Mouse (Mus musculus) heart, embryonic 16.5 days (tissue): ENCODE measurements around the gene Cops6. TPM values are rescaled to one million over a fixed set of nuclear protein-coding genes. Genes with fewer than 3 reads are reported as not detected.

ENCODE experiments used
- ATAC-seq: fragments of 200-750 bp; cut with Nextera tagmentation; replicated peaks from 2 replicates; pipeline ENCODE4 v1.8.0; 2017; ENCODE audit warnings: moderate number of reproducible peaks; ENCODE audit not compliant: insufficient read depth, low FRiP score; ENCODE audit errors: extremely low read depth
- H3K27ac ChIP-seq: fragments of 300-500 bp; sonication (generic); 2 replicates; pipeline ENCODE4 v1.5.1; 2014; ENCODE audit warnings: mild to moderate bottlenecking, low read length, control low read depth, moderate library complexity
- H3K27me3 ChIP-seq: fragments of 300-500 bp; sonication (generic); 2 replicates; pipeline ENCODE4 v1.6.1; 2014; ENCODE audit warnings: low read length, mixed read lengths; ENCODE audit not compliant: control insufficient read depth, insufficient read depth
- H3K36me3 ChIP-seq: fragments of 300-500 bp; sonication (generic); 2 replicates; pipeline ENCODE4 v1.6.1; 2014; ENCODE audit not compliant: control insufficient read depth, insufficient read depth
- H3K4me1 ChIP-seq: fragments of 300-500 bp; sonication (generic); 2 replicates; pipeline ENCODE4 v1.6.1; 2014; ENCODE audit warnings: low read length, mixed read lengths; ENCODE audit not compliant: control insufficient read depth, insufficient read depth
- H3K4me2 ChIP-seq: fragments of 300-500 bp; sonication (generic); 2 replicates; pipeline ENCODE4 v1.6.1; 2014; ENCODE audit warnings: low read depth, mild to moderate bottlenecking, control low read depth, low read length
- H3K4me3 ChIP-seq: fragments of 300-500 bp; sonication (generic); 2 replicates; pipeline ENCODE4 v1.5.1; 2014; ENCODE audit warnings: mild to moderate bottlenecking, control low read depth, low read length
- H3K9ac ChIP-seq: fragments of 300-500 bp; sonication (generic); 2 replicates; pipeline ENCODE4 v1.6.1; 2014; ENCODE audit warnings: low read length, control low read depth
- H3K9me3 ChIP-seq: fragments of 300-500 bp; sonication (generic); replicated peaks from 2 replicates; pipeline ENCODE4 v1.6.1; 2016; ENCODE audit warnings: low read length; ENCODE audit not compliant: control insufficient read depth
- WGBS: fragments of 180-500 bp; shearing (Covaris S2); extraction: QIAGEN DNeasy Blood & Tissue Kit; methylation state at CpG from one replicate; pipeline ENCODE4 v1.1.7; 2014; 5-methylcytosine and 5-hydroxymethylcytosine counted together
- polyA plus RNA-seq: library from polyadenylated mRNA; unstranded; fragments of >200 nt; fragmentation: Nextera tagmentation; extraction: Ambion mirVana; gene quantifications from 2 replicates; pipeline ENCODE4 v1.2.1, GENCODE M21; 2015

The Cops6 gene
- polyA plus RNA-seq, 1 experiment from 2014 or later = 280 TPM

DNA sequence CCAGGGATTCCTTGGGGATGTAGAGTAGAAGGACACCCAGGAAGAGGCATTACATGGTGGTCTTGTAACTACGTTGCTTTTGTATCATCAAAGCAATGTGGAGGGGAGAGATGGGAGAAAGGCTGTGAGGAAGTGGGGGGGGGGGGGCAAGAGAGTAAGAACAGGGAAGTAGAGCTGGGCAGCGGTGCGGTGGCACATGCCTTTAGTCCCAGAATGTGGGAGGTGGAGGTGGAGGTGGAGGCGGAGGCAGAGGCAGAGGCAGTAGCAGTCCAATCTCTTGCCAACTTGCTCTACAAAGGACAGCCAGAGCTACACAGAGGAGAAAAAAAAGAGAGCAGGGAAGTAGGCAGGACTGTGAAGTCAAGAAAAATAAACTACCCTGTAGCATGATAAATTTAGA, 22.3 kb upstream of the Cops6 start:
- H3K4me1 ChIP-seq = no peaks in the 10 kb centered on the region
- peaks cover 25% of the 10 kb centered on the region for H3K36me3 ChIP-seq
- 68% methylated on average over 4 of the region's 4 CpGs for WGBS
- no peak overlapping the region for H3K4me2 ChIP-seq
- H3K27ac ChIP-seq = no peak overlapping the region
- no peaks in the 10 kb centered on the region for H3K9me3 ChIP-seq
- no peaks in the 10 kb centered on the region for H3K27me3 ChIP-seq
- H3K9ac ChIP-seq = no peak overlapping the region
- no peak overlapping the region for H3K4me3 ChIP-seq
- ATAC-seq = no peak

DNA sequence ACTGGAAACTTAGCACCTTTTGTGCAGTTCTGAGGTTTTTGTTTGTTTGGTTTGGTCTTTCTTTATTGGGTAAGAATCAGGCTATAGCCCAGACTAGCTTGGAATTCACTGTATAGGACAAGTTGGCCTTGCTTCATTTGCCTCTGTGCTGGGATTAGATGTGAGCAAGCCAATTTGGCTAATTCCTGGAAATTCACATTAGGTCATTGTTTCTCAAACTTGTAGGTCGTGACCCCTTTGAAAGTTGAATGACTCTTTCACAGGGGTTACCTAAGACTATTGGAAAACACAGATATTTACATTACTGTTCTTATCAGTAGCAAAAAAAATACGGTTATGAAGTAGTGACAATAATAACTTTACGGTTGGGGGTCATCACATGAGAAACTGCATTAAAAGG, 6.5 kb upstream of the Cops6 start:
- H3K9ac ChIP-seq = peak overlapping the region; percentile 89

DNA sequence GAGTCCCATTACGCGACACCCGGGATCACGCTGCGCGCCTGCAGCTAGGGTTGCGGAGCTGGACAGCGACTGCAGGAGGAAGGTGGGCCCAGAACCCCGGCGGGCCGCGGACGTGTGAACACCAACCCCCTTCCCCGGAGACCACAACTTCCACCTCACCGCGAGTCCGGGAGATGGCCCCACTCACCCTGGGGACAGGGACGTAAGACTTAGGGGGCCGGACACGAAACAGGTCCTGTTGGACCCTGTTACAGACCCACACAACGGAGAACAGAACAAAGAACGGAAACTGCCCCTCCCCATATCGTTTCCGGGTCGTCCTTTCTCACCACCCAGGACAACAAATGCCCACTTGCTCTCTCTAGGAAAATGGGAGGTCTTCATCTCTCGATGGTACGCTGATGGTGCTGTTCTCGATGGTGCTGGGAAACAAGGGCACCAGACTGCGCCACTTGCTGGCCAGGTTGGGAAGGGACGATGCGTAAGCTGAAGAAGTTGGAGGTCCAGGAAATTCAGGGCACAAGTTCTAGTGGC, 5.4 kb upstream of the Cops6 start, which contains the start of gene Zfp113:
Gene Zfp113, minus strand, starts transcription at position 302 of the 534 bp plus-strand sequence.
- no peaks in the 10 kb centered on the region for H3K27me3 ChIP-seq
- 1% methylated on average over 31 of the region's 31 CpGs for WGBS

More for the DNA sequence above, 6.5 kb upstream of the Cops6 start:
- H3K4me1 ChIP-seq = peaks cover 8% of the 10 kb centered on the region
- no peaks in the 10 kb centered on the region for H3K9me3 ChIP-seq
- no peak overlapping the region for H3K27ac ChIP-seq
- ATAC-seq = no peak
- H3K4me3 ChIP-seq = peak overlapping the region; percentile 90
- H3K36me3 ChIP-seq = peaks cover 11% of the 10 kb centered on the region
- peak overlapping the region; percentile 87 for H3K4me2 ChIP-seq
- H3K27me3 ChIP-seq = no peaks in the 10 kb centered on the region
- WGBS = 72% methylated on average over 3 of the region's 3 CpGs

GRCm38 (mm10) chr5:138160224-138160762, 578 bp upstream of the Cops6 start:
- 67% methylated on average over 7 of the region's 7 CpGs for WGBS
- H3K27ac ChIP-seq = peak overlapping the region; percentile 71
- peaks cover 25% of the 10 kb centered on the region for H3K36me3 ChIP-seq
- ATAC-seq = no peak
- H3K4me2 ChIP-seq = peak overlapping the region; percentile 73
- H3K9me3 ChIP-seq = no peaks in the 10 kb centered on the region
- peaks cover 15% of the 10 kb centered on the region for H3K4me1 ChIP-seq
- peak overlapping the region; percentile 89 for H3K4me3 ChIP-seq
- H3K27me3 ChIP-seq = no peaks in the 10 kb centered on the region
- peak overlapping the region; percentile 93 for H3K9ac ChIP-seq

More for the DNA sequence above, 5.4 kb upstream of the Cops6 start, which contains the start of gene Zfp113:
- peaks cover 10% of the 10 kb centered on the region for H3K4me1 ChIP-seq
- H3K4me3 ChIP-seq = peak within 1 kb of the TSS; percentile 90
- H3K9me3 ChIP-seq = no peaks in the 10 kb centered on the region
- H3K27ac ChIP-seq = peak within 1 kb of the TSS; percentile 88
- ATAC-seq = peak; percentile 96
- H3K9ac ChIP-seq = peak within 1 kb of the TSS; percentile 89
- peak within 1 kb of the TSS; percentile 87 for H3K4me2 ChIP-seq
- H3K36me3 ChIP-seq = peaks cover 7% of the 10 kb centered on the region

DNA sequence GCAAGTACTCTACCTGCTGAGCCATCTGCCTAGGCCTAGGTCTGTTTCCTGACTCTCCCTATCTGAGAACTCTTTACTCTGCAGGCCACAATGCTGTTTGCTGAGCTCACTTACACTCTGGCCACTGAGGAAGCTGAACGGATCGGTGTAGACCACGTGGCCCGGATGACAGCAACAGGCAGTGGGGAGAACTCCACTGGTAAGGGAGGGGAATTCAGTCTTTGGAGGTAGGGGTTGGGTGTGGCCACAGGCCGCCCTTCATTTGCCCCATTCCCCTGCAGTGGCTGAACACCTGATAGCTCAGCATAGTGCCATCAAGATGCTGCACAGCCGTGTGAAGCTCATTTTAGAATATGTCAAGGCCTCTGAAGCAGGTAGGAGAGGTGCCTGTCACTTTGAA, 2.2 kb downstream of the Cops6 start:
- peaks cover 15% of the 10 kb centered on the region for H3K4me1 ChIP-seq
- no peak overlapping the region for H3K4me3 ChIP-seq
- no peaks in the 10 kb centered on the region for H3K9me3 ChIP-seq
- no peak for ATAC-seq
- H3K27ac ChIP-seq = no peak overlapping the region
- H3K27me3 ChIP-seq = no peaks in the 10 kb centered on the region
- no peak overlapping the region for H3K4me2 ChIP-seq
- WGBS = 65% methylated on average over 6 of the region's 6 CpGs
- peaks cover 51% of the 10 kb centered on the region for H3K36me3 ChIP-seq
- H3K9ac ChIP-seq = no peak overlapping the region

DNA sequence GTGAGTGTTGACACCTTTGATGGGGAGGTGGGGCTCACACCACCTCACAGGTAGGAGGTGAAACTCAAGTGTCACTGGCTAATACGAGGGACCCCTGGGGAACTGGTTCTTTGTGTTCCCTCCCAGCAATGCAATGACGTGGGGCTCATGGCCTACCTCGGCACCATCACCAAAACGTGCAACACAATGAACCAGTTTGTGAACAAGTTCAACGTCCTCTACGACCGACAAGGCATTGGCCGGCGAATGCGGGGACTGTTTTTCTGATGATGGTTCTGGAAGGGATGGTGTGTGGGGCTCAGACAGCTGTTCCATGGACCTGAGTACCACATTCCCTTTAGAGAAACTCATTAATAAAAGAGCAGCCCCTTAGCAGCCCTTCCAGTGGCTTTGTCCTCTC, 2.7 kb downstream of the Cops6 start:
- Histone ChIP-seq H3K36me3 (peaks cover 54% of the 10 kb centered on the region), H3K4me2 (no peak overlapping the region), H3K4me3 (no peak overlapping the region), H3K27me3 (no peaks in the 10 kb centered on the region), H3K27ac (no peak overlapping the region), H3K9me3 (no peaks in the 10 kb centered on the region), H3K9ac (no peak overlapping the region), H3K4me1 (peaks cover 15% of the 10 kb centered on the region)
- WGBS = 73% methylated on average over 10 of the region's 10 CpGs
- ATAC-seq = no peak

- Histone ChIP-seq H3K4me1 (peaks cover 19% of the 10 kb centered on the region), H3K27me3 (no peaks in the 10 kb centered on the region), H3K9ac (no peak overlapping the region), H3K9me3 (no peaks in the 10 kb centered on the region), H3K36me3 (peaks cover 56% of the 10 kb centered on the region), H3K4me2 (no peak overlapping the region), H3K27ac (no peak overlapping the region), H3K4me3 (no peak overlapping the region)
- no peak for ATAC-seq
- WGBS = 75% methylated on average over 8 of the region's 8 CpGs
Measured at GRCm38 (mm10) chr5:138165594-138165993, 4.7 kb downstream of the Cops6 start.

DNA sequence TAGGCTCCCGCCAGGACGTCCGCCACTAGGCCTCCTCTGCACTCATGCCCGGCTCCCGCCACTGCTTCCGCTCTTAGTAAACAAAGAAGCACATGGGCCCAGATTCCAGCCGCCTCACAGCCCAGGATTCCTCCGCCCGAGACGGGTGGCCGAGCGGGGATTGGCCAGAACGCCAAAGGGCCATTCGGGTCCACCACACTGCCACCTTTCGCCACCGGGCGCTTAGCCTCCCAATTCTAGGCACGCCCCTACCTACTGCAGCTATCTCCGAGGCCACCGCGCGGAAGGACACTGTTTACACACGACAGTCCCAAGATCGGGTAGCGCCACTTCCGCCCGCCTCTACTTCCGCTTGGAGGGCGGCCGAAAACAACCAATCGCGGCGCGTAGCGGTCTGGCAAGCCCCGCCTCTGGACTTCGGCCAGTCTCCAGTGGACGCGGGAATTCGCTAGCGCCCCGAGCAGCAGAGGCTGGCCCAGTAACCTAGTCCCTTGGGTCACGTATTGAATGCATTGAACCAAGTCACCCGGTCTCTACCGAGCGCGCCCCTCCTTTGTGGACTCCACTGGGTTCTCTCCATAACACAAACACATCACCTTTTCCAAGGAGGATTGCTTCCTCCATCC, 10.2 kb downstream of the Cops6 start:
- H3K4me2 ChIP-seq = peak overlapping the region; percentile 87
- H3K9ac ChIP-seq = peak overlapping the region; percentile 76
- H3K4me1 ChIP-seq = peaks cover 17% of the 10 kb centered on the region
- no peaks in the 10 kb centered on the region for H3K9me3 ChIP-seq
- ATAC-seq = peak; percentile 84
- H3K36me3 ChIP-seq = peaks cover 32% of the 10 kb centered on the region
- WGBS = under 1% methylated on average over 47 of the region's 47 CpGs
- H3K27ac ChIP-seq = peak overlapping the region; percentile 96
- peak overlapping the region; percentile 88 for H3K4me3 ChIP-seq
- H3K27me3 ChIP-seq = no peaks in the 10 kb centered on the region
